Mouse (Mus musculus) forebrain, embryonic 16.5 days (tissue): Measurements from ENCODE around the gene Ccr1. TPM values are rescaled to one million over a fixed set of nuclear protein-coding genes. Genes with fewer than 3 reads are reported as not detected.
"Not testable (repeated sequence)": the region's sequence is repeated elsewhere in the genome, so short reads cannot be mapped to it uniquely, and the experiment has no call there.

Experiments
- ATAC-seq: fragments of 200-750 bp; cut with Nextera tagmentation; 2 replicates; pipeline ENCODE4 v1.8.0; 2017; ENCODE audit warnings: mild to moderate bottlenecking, moderate library complexity
- H3K27ac ChIP-seq: fragments of 300-500 bp; sonication (generic); 2 replicates; pipeline ENCODE4 v1.5.1; 2014; ENCODE audit warnings: low read length, control low read depth
- H3K27me3 ChIP-seq: fragments of 300-500 bp; sonication (generic); replicated peaks from 2 replicates; pipeline ENCODE4 v1.6.1; 2014; ENCODE audit warnings: low read length; ENCODE audit not compliant: control insufficient read depth, insufficient read depth
- H3K36me3 ChIP-seq: fragments of 300-500 bp; sonication (generic); 2 replicates; pipeline ENCODE4 v1.6.1; 2014; ENCODE audit not compliant: control insufficient read depth, insufficient read depth
- H3K4me1 ChIP-seq: fragments of 300-500 bp; sonication (generic); replicated peaks from 2 replicates; pipeline ENCODE4 v1.6.1; 2014; ENCODE audit warnings: low read length; ENCODE audit not compliant: control insufficient read depth, insufficient read depth
- H3K4me2 ChIP-seq: fragments of 300-500 bp; sonication (generic); 2 replicates; pipeline ENCODE4 v1.6.1; 2014; ENCODE audit warnings: mild to moderate bottlenecking, low read length, control low read depth
- H3K4me3 ChIP-seq: fragments of 300-500 bp; sonication (generic); replicated peaks from 2 replicates; pipeline ENCODE4 v1.5.1; 2014; ENCODE audit warnings: mild to moderate bottlenecking, low read length, control low read depth
- H3K9ac ChIP-seq: fragments of 300-500 bp; sonication (generic); replicated peaks from 2 replicates; pipeline ENCODE4 v1.6.1; 2014; ENCODE audit warnings: low read depth, low read length, control low read depth
- H3K9me3 ChIP-seq: fragments of 300-500 bp; sonication (generic); 2 replicates; pipeline ENCODE4 v1.6.1; 2016; ENCODE audit warnings: low read length; ENCODE audit not compliant: control insufficient read depth
- WGBS: fragments of 180-500 bp; shearing (Covaris S2); extraction: QIAGEN DNeasy Blood & Tissue Kit; methylation state at CpG from one replicate; pipeline ENCODE4 v1.1.7; 2014; 5-methylcytosine and 5-hydroxymethylcytosine counted together
- polyA plus RNA-seq: library from polyadenylated mRNA; unstranded; fragments of >200 nt; fragmentation: Nextera tagmentation; extraction: Ambion mirVana; gene quantifications from 2 replicates; pipeline ENCODE4 v1.2.1, GENCODE M21; 2015

Ccr1 gene
- polyA plus RNA-seq, 1 experiment from 2014 or later = 0.70 TPM

- WGBS = 3% methylated on average over 44 of the region's 44 CpGs
- Histone ChIP-seq H3K27me3 (no peaks in the 10 kb centered on the region), H3K4me2 (peak overlapping the region; percentile 72), H3K9me3 (no peaks in the 10 kb centered on the region), H3K4me1 (peaks cover 9% of the 10 kb centered on the region; the same call in 1 of the 2 replicates), H3K9ac (peak overlapping the region; percentile 78), H3K36me3 (no peaks in the 10 kb centered on the region), H3K27ac (peak overlapping the region; percentile 96), H3K4me3 (peak overlapping the region; percentile 68)
- peak; percentile 81 for ATAC-seq
Observed at GRCm38 (mm10) chr9:123925101-123925946, 43.2 kb downstream of the Ccr1 start.

DNA sequence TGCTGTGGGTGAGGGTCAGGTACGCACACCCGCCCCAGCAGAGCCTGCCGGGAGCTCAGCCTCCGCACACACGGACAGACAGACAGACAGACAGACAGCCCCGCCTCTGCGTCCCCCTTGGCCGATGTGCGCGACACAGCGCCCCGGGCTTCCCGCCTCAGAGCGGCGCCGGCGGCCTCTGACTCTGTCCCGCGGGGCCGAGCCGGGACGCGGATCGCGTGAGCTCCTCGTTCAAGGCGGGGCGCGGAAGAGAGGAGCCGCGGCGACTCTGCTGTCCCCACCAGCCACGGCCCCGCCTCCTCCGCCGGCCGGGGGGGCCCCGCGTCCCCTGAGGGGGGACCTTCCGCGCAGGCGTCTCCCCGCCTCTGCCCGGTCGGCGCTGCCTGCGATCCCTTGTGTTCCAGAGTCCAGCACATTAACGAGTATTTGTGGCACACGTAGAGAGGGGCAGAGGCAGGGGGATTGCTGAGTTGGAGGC is 43.9 kb downstream of the Ccr1 start:
- peak overlapping the region; percentile 96 for H3K27ac ChIP-seq
- under 1% methylated on average over 47 of the region's 49 CpGs for WGBS
- no peaks in the 10 kb centered on the region for H3K27me3 ChIP-seq
- peak overlapping the region; percentile 72 for H3K4me2 ChIP-seq
- H3K9ac ChIP-seq = peak overlapping the region; percentile 78
- peak overlapping the region; percentile 68 for H3K4me3 ChIP-seq
- peak; percentile 90 for ATAC-seq
- no peaks in the 10 kb centered on the region for H3K36me3 ChIP-seq
- no peaks in the 10 kb centered on the region for H3K9me3 ChIP-seq
- peaks cover 9% of the 10 kb centered on the region; the same call in 1 of the 2 replicates for H3K4me1 ChIP-seq

- not testable (repeated sequence) for H3K36me3 ChIP-seq, H3K27me3 ChIP-seq, H3K9ac ChIP-seq, H3K9me3 ChIP-seq, H3K4me1 ChIP-seq
- Histone ChIP-seq H3K4me3 (peak overlapping the region; percentile 68), H3K27ac (peak overlapping the region; percentile 96; the same call in 1 of the 2 replicates), H3K4me2 (peak overlapping the region; percentile 72)
- peak; percentile 54 for ATAC-seq
- WGBS = 0% methylated on average over 11 of the region's 11 CpGs
Observed at GRCm38 (mm10) chr9:123924035-123924434, 44.5 kb downstream of the Ccr1 start.

GRCm38 (mm10) chr9:123923146-123923991 is 45.1 kb downstream of the Ccr1 start:
- under 1% methylated on average over 50 of the region's 53 CpGs for WGBS
- H3K4me3 ChIP-seq = peak overlapping the region; percentile 53
- no peaks in the 10 kb centered on the region for H3K9me3 ChIP-seq
- H3K27ac ChIP-seq = peak overlapping the region; percentile 76
- peak; percentile 5 for ATAC-seq
- H3K27me3 ChIP-seq = no peaks in the 10 kb centered on the region
- peaks cover 9% of the 10 kb centered on the region; the same call in 1 of the 2 replicates for H3K4me1 ChIP-seq
- peak overlapping the region; percentile 72 for H3K4me2 ChIP-seq
- H3K36me3 ChIP-seq = no peaks in the 10 kb centered on the region
- peak overlapping the region; percentile 54 for H3K9ac ChIP-seq

Other genes with a start within 250 kb of the Ccr1 start
- 0.12 and 0.18 TPM in 2 replicates for gene Cxcr6, start 162.2 kb downstream of the Ccr1 start, polyA plus RNA-seq
- gene Fyco1, start 116.8 kb downstream of the Ccr1 start, polyA plus RNA-seq = 12.2 and 22.6 TPM in 2 replicates
- gene Xcr1, start 106.7 kb downstream of the Ccr1 start, polyA plus RNA-seq = 0.06 and 0.10 TPM in 2 replicates
- not detected in 2 replicates for gene Ccr1l1, start 9.7 kb upstream of the Ccr1 start, polyA plus RNA-seq
- not detected in 2 replicates for gene Ccr3, start 53.3 kb upstream of the Ccr1 start, polyA plus RNA-seq
- 0.16 TPM in 1 of 2 replicates, not detected in the other for gene Ccr2, start 133.3 kb upstream of the Ccr1 start, polyA plus RNA-seq
- 0.92 and 1.2 TPM in 2 replicates for gene Ccr5, start 152.9 kb upstream of the Ccr1 start, polyA plus RNA-seq